Mouse (Mus musculus): Measurements from ENCODE around the gene Trim31. TPM values are rescaled to one million over a fixed set of nuclear protein-coding genes. Genes with fewer than 3 reads are reported as not detected.

The Trim31 gene
- total RNA-seq, 2 experiments from 2014 or later = not detected

GRCm38 (mm10) chr17:36896583-36896982 is 1.3 kb upstream of the Trim31 start:
- no peak for DNase-seq

GRCm38 (mm10) chr17:36897065-36897464 is 853 bp upstream of the Trim31 start:
- no peak for DNase-seq

- DNase-seq = no peak
Observed at GRCm38 (mm10) chr17:36899376-36899775, 1.5 kb downstream of the Trim31 start.

- DNase-seq = no peak
Observed at GRCm38 (mm10) chr17:36900001-36900400, 2.1 kb downstream of the Trim31 start.

GRCm38 (mm10) chr17:36900691-36901090 is 2.8 kb downstream of the Trim31 start:
- DNase-seq = no peak

- DNase-seq = no peak
Observed at GRCm38 (mm10) chr17:36903651-36904050, 5.7 kb downstream of the Trim31 start.

- DNase-seq = no peak
Observed at GRCm38 (mm10) chr17:36908235-36908634, 10.3 kb downstream of the Trim31 start.

- DNase-seq = no peak
Observed at GRCm38 (mm10) chr17:36909802-36910201, 11.9 kb downstream of the Trim31 start.

GRCm38 (mm10) chr17:36912031-36912430 is 14.1 kb downstream of the Trim31 start:
- DNase-seq = no peak

- DNase-seq = no peak
Observed at GRCm38 (mm10) chr17:36914108-36914507, 16.2 kb downstream of the Trim31 start.

GRCm38 (mm10) chr17:36915076-36915475 is 17.2 kb downstream of the Trim31 start:
- no peak for DNase-seq

- no peak for DNase-seq
Observed at GRCm38 (mm10) chr17:36920239-36920638, 22.3 kb downstream of the Trim31 start.

GRCm38 (mm10) chr17:36922715-36923114 is 24.8 kb downstream of the Trim31 start:
- DNase-seq = no peak

GRCm38 (mm10) chr17:36923491-36923890 is 25.6 kb downstream of the Trim31 start:
- DNase-seq = no peak

GRCm38 (mm10) chr17:36927496-36928120 is 29.7 kb downstream of the Trim31 start:
- no peak for DNase-seq

- DNase-seq = no peak
Observed at GRCm38 (mm10) chr17:36929236-36929932, 31.5 kb downstream of the Trim31 start.

GRCm38 (mm10) chr17:36930233-36930632 is 32.3 kb downstream of the Trim31 start:
- DNase-seq = no peak

GRCm38 (mm10) chr17:36931130-36931529 is 33.2 kb downstream of the Trim31 start:
- DNase-seq = no peak

GRCm38 (mm10) chr17:36931806-36932205 is 33.9 kb downstream of the Trim31 start:
- no peak for DNase-seq

- no peak for DNase-seq
Observed at GRCm38 (mm10) chr17:36938056-36938455, 40.1 kb downstream of the Trim31 start.

GRCm38 (mm10) chr17:36942391-36942790 is 44.5 kb downstream of the Trim31 start:
- peak; percentile 13 for DNase-seq

GRCm38 (mm10) chr17:36942791-36943471 is 45.0 kb downstream of the Trim31 start, which contains the start of gene Rnf39:
Rnf39 (plus strand) TSS chr17:36942918.
- DNase-seq = no peak

GRCm38 (mm10) chr17:36943691-36944090 is 45.8 kb downstream of the Trim31 start:
- DNase-seq = no peak

All from gastrocnemius, postnatal 25 days (tissue).